Mouse (Mus musculus): ENCODE results near the gene Gm49661. TPM values are rescaled to one million over a fixed set of nuclear protein-coding genes. Genes with fewer than 3 reads are reported as not detected.

Gene Gm49661
- polyA plus RNA-seq, 1 experiment from 2014 or later, result not detected

- Histone ChIP-seq H3K27me3 (replicated peaks) (peaks cover 38% of the 10 kb centered on the region), H3K27ac (replicated peaks) (no peak overlapping the region), H3K4me1 (no peaks in the 10 kb centered on the region), H3K9ac (replicated peaks) (peak overlapping the region; percentile 23; the same call in 1 of the 2 replicates), H3K9me3 (replicated peaks) (no peaks in the 10 kb centered on the region), H3K4me2 (no peak overlapping the region; the same call in 1 of the 2 replicates), H3K36me3 (peaks cover 2% of the 10 kb centered on the region), H3K4me3 (replicated peaks) (no peak overlapping the region)
- WGBS, result 8% methylated on average over 18 of the region's 18 CpGs
- ATAC-seq (ENCODE audit: low FRiP score), result no peak
Measured at GRCm38 (mm10) chr8:84952612-84953255, 16.5 kb downstream of the Gm49661 start.

DNA sequence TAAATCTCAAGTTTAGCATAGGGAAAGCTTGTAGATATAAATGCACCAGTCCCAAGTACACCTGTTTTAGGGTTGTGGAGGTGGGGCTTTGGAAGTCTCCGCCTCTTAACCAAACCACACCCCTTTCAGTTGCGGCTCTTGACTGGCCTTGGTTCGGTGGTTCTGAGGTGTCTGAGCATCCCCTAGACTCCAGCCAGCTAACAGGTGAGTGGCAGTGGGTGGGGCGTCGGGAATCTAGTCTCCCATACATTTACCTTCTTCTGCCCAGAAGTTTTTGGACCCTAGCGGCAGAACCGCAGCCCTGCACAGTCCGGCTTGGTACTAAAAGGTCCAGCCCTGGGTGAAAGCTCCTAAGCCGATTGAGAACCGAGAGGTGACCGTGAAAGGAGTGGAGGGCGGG lies 19.5 kb downstream of the Gm49661 start:
- peaks cover 25% of the 10 kb centered on the region for H3K4me1 ChIP-seq
- H3K9me3 ChIP-seq (replicated peaks), result no peaks in the 10 kb centered on the region
- ATAC-seq (ENCODE audit: low FRiP score), result no peak
- 20% methylated on average over 12 of the region's 12 CpGs for WGBS
- H3K36me3 ChIP-seq, result no peaks in the 10 kb centered on the region
- no peak overlapping the region for H3K27ac ChIP-seq (replicated peaks)
- peaks cover 46% of the 10 kb centered on the region for H3K27me3 ChIP-seq (replicated peaks)
- no peak overlapping the region for H3K4me3 ChIP-seq (replicated peaks)
- H3K4me2 ChIP-seq, result no peak overlapping the region
- no peak overlapping the region for H3K9ac ChIP-seq (replicated peaks)

GRCm38 (mm10) chr8:84947241-84947545 lies 22.0 kb downstream of the Gm49661 start:
- Histone ChIP-seq H3K27ac (replicated peaks) (peak overlapping the region; percentile 86; the same call in 1 of the 2 replicates), H3K36me3 (no peaks in the 10 kb centered on the region), H3K9me3 (replicated peaks) (no peaks in the 10 kb centered on the region), H3K4me2 (peak overlapping the region; percentile 77), H3K4me1 (peaks cover 36% of the 10 kb centered on the region), H3K4me3 (replicated peaks) (peak overlapping the region; percentile 59), H3K9ac (replicated peaks) (no peak overlapping the region), H3K27me3 (replicated peaks) (peaks cover 48% of the 10 kb centered on the region)
- no peak for ATAC-seq (ENCODE audit: low FRiP score)
- WGBS, result 14% methylated on average over 9 of the region's 9 CpGs

DNA sequence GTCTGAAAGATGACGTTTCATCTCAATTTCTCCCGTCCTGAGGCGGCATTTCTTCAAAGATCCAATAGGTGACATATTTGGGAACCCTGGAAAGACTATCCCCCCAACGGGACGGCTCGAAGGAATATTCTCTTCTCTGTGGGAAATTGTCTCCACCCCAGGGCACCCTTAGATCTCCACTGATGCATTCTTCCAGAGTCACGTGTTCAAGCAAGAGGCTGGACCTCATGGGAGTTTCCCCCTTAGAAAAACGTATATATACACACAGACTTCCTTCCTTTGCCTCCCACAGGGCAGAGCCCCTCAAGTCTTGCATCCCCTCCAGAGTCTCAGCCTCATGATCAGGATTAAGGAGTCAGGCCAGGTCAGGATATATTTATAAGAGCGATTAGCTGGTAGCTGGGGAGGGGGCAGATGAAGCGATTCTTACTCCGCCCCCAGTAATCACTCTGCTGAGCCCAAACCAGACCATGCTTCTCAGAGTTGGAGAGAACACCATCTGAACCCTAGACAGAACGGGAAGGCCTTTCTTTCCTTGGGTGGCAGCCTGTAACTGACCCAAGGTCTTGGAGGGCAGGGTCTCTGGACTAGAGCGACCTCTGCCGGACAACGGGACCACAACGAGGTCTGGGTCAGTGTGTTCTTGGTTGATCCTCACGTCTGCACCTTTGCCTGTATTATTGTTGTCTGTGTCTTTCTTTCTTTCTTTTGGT lies 22.5 kb downstream of the Gm49661 start, which contains the start of gene Rtbdn:
Gene Rtbdn, plus strand, starts transcription at position 464 of the 713 bp plus-strand sequence.
- H3K27me3 ChIP-seq (replicated peaks), result peaks cover 45% of the 10 kb centered on the region
- ATAC-seq (ENCODE audit: low FRiP score), result peak; percentile 35; the same call in 1 of the 2 replicates
- H3K4me3 ChIP-seq (replicated peaks), result peak within 1 kb of the TSS; percentile 59
- no peaks in the 10 kb centered on the region for H3K9me3 ChIP-seq (replicated peaks)
- 8% methylated on average over 17 of the region's 17 CpGs for WGBS
- H3K4me1 ChIP-seq, result peaks cover 36% of the 10 kb centered on the region
- H3K36me3 ChIP-seq, result no peaks in the 10 kb centered on the region
- peak within 1 kb of the TSS; percentile 86 for H3K27ac ChIP-seq (replicated peaks)
- peak within 1 kb of the TSS; percentile 76 for H3K9ac ChIP-seq (replicated peaks)
- peak within 1 kb of the TSS; percentile 77 for H3K4me2 ChIP-seq

- Histone ChIP-seq H3K27ac (replicated peaks) (peak overlapping the region; percentile 86), H3K4me3 (replicated peaks) (peak overlapping the region; percentile 59), H3K4me1 (peaks cover 36% of the 10 kb centered on the region), H3K36me3 (no peaks in the 10 kb centered on the region), H3K9me3 (replicated peaks) (no peaks in the 10 kb centered on the region), H3K27me3 (replicated peaks) (peaks cover 44% of the 10 kb centered on the region), H3K4me2 (peak overlapping the region; percentile 77), H3K9ac (replicated peaks) (peak overlapping the region; percentile 76)
- ATAC-seq (ENCODE audit: low FRiP score), result peak; percentile 72
- WGBS, result under 1% methylated on average over 50 of the region's 67 CpGs
Measured at GRCm38 (mm10) chr8:84945633-84946527, 23.4 kb downstream of the Gm49661 start.

- peak overlapping the region; percentile 77 for H3K4me2 ChIP-seq
- H3K9me3 ChIP-seq (replicated peaks), result no peaks in the 10 kb centered on the region
- peak overlapping the region; percentile 59 for H3K4me3 ChIP-seq (replicated peaks)
- H3K4me1 ChIP-seq, result peaks cover 36% of the 10 kb centered on the region
- peaks cover 37% of the 10 kb centered on the region for H3K27me3 ChIP-seq (replicated peaks)
- peak; percentile 75 for ATAC-seq (ENCODE audit: low FRiP score)
- H3K27ac ChIP-seq (replicated peaks), result peak overlapping the region; percentile 86
- H3K36me3 ChIP-seq, result no peaks in the 10 kb centered on the region
- peak overlapping the region; percentile 76 for H3K9ac ChIP-seq (replicated peaks)
- WGBS, result 3% methylated on average over 11 of the region's 11 CpGs
Measured at GRCm38 (mm10) chr8:84945235-84945632, 24.0 kb downstream of the Gm49661 start.

DNA sequence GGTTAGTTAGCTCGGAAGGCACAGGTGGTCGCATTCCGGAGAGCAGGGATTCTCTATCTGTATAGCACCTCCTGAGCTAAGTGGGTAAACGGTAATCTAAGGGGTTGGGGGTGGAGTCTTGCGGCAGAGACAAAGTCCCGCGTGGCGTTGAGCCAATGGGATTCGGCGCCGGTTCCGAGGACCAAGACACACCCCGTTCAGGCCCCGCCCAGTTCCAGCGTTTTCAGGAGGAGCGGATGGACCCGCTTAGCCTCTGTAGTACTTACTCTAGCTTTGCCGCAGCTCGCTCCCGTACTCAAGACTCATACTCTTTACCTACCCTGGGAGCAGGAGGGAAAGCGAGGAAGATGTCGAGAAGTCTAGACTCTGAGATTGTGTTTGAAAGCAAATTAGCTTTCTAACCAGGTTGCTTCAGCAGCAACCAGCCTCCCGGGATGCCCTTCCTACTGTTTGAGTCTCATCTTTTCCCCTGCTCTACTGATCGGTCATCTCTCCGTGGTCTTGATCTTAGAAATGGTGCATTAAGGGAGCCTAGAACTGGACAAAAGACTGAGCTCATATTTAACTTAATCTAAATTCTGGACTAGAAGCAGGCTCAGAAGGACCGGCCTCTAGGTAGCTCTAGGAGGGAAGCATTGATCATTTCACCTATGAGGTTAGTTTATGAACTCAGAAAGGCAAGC lies 24.6 kb downstream of the Gm49661 start:
- Histone ChIP-seq H3K27ac (replicated peaks) (peak overlapping the region; percentile 86), H3K9ac (replicated peaks) (0 out of 2 replicates have a peak overlapping the region, but pooled peaks have one; percentile 76), H3K4me2 (peak overlapping the region; percentile 77), H3K4me1 (peaks cover 36% of the 10 kb centered on the region), H3K4me3 (replicated peaks) (peak overlapping the region; percentile 59), H3K9me3 (replicated peaks) (no peaks in the 10 kb centered on the region), H3K27me3 (replicated peaks) (peaks cover 32% of the 10 kb centered on the region), H3K36me3 (no peaks in the 10 kb centered on the region)
- WGBS, result 2% methylated on average over 26 of the region's 26 CpGs
- ATAC-seq (ENCODE audit: low FRiP score), result peak; percentile 35

- Histone ChIP-seq H3K4me1 (peaks cover 36% of the 10 kb centered on the region), H3K9me3 (replicated peaks) (no peaks in the 10 kb centered on the region), H3K4me3 (replicated peaks) (peak overlapping the region; percentile 59; the same call in 1 of the 2 replicates), H3K27me3 (replicated peaks) (peaks cover 30% of the 10 kb centered on the region), H3K36me3 (no peaks in the 10 kb centered on the region), H3K27ac (replicated peaks) (no peak overlapping the region), H3K4me2 (peak overlapping the region; percentile 77), H3K9ac (replicated peaks) (no peak overlapping the region)
- 21% methylated on average over 4 of the region's 4 CpGs for WGBS
- no peak for ATAC-seq (ENCODE audit: low FRiP score)
Measured at GRCm38 (mm10) chr8:84943699-84944098, 25.5 kb downstream of the Gm49661 start.

DNA sequence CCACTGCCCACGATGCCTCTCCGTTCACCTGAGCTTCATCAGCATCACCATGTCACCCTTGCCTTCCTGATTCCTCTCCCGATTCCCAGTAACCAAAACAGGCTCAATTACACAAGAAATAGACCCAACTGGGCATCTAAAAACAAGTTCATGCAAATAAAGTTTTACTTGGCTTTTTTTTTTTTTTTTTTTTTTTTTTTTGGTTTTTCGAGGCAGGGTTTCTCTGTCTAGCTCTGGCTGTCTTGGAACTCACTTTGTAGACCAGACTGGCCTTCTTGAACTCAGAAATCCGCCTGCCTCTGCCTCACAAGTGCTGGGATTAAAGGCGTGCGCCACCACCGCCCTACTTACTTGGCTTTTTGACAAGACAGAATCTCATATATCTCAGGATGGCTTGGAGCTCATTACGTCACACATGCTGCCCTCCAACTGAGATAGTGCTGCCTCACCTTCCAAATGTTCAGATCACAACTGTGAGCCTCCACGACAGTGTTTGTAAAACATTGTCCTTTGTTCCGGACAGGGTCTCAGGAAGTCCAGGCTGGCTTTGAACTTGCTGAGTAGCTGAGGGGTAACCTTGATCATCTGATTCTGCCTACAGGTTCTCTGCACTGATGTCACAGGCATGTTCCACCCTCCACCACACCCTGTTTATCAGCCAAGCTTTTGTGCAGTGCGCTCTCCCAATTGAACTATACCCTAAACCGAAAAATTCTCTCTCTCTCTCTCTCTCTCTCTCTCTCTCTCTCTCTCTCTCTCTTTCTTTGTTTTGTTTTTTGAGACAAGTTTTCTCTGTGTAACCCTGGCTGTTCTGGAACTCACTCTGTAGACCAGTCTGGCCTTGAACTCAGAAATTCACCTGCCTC lies 31.4 kb downstream of the Gm49661 start:
- H3K4me3 ChIP-seq (replicated peaks), result peak overlapping the region; percentile 85
- no peak for ATAC-seq (ENCODE audit: low FRiP score)
- H3K9me3 ChIP-seq (replicated peaks), result no peaks in the 10 kb centered on the region
- peaks cover 34% of the 10 kb centered on the region for H3K4me1 ChIP-seq
- WGBS, result 64% methylated on average over 13 of the region's 13 CpGs
- peak overlapping the region; percentile 90 for H3K4me2 ChIP-seq
- H3K27me3 ChIP-seq (replicated peaks), result 0 out of 2 replicates have a peak, but pooled peaks cover 4% of the 10 kb centered on the region
- H3K36me3 ChIP-seq, result no peaks in the 10 kb centered on the region
- peak overlapping the region; percentile 96 for H3K27ac ChIP-seq (replicated peaks)
- H3K9ac ChIP-seq (replicated peaks), result peak overlapping the region; percentile 99

- peaks cover 34% of the 10 kb centered on the region for H3K4me1 ChIP-seq
- 3% methylated on average over 46 of the region's 50 CpGs for WGBS
Measured at GRCm38 (mm10) chr8:84936962-84937546, 32.2 kb downstream of the Gm49661 start, which contains the start of gene Mast1. Gene Mast1 (minus strand): TSS chr8:84937359.

More at GRCm38 (mm10) chr8:84936962-84937546, 32.2 kb downstream of the Gm49661 start, which contains the start of gene Mast1:
- H3K4me3 ChIP-seq (replicated peaks), result peak within 1 kb of the TSS; percentile 85
- H3K9me3 ChIP-seq (replicated peaks), result no peaks in the 10 kb centered on the region
- peak within 1 kb of the TSS; percentile 90 for H3K4me2 ChIP-seq
- peak within 1 kb of the TSS; percentile 99 for H3K9ac ChIP-seq (replicated peaks)
- ATAC-seq (ENCODE audit: low FRiP score), result peak; percentile 68
- H3K36me3 ChIP-seq, result peaks cover 8% of the 10 kb centered on the region; the same call in 1 of the 2 replicates
- peak within 1 kb of the TSS; percentile 96 for H3K27ac ChIP-seq (replicated peaks)
- H3K27me3 ChIP-seq (replicated peaks), result 0 out of 2 replicates have a peak, but pooled peaks cover 4% of the 10 kb centered on the region
